10 mouse cellular contexts compared by ENCODE assay signal in the genomic region with DNA sequence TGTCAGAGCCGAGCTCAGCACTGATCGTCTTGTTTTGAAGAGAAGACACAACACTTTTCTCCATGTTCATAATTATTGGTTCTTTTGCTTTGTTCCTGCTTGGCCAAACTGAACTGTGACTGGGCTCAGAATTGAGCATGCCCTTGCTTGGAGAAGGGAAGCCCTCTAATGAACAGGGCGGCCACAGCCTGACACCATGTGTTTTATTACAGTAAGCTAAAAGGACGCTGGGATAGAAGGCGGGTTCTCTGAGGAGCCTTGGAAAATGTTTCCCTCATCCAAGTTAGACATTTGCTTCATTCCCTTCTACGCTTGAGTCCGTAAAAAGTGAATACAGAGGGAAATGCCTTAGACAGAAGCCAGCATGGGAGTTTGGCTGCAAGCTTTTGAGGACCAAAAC. TPM values are rescaled to one million over a fixed set of nuclear protein-coding genes. Genes with fewer than 3 reads are reported as not detected.
A peak's percentile ranks its signal among the peaks of the same experiment; 100 is the strongest.
DNase-seq lines count a peak whose midpoint lies in the region; ATAC-seq and TF ChIP-seq lines count a peak whose summit lies in the region.
"Had no signal": no experiment of that assay in that cellular context is flagged by ENCODE, and none has a peak within 500 bp of the region (broad histone marks: within the 10 kb centered on the region; RNA-seq: fewer than 3 reads in every experiment).

No protein-coding gene starts in this region.

- no peak overlapping the region for H3K4me2 ChIP-seq in intestine, postnatal 0 days (replicated peaks; ENCODE audit: low read depth)

- no peak for ATAC-seq in intestine, postnatal 0 days

- no peaks in the 10 kb centered on the region for H3K27me3 ChIP-seq in intestine, postnatal 0 days (replicated peaks; ENCODE audit: control insufficient read depth, insufficient read depth, low read length)

- no peaks in the 10 kb centered on the region for H3K9me3 ChIP-seq in intestine, postnatal 0 days (ENCODE audit: control insufficient read depth)

- no peak overlapping the region for H3K4me3 ChIP-seq in left cerebral cortex, adult 2 months
- no peak overlapping the region for H3K4me3 ChIP-seq in intestine, postnatal 0 days (ENCODE audit: low read depth, low read length)

- no peak for DNase-seq in left cerebral cortex, adult 2 months (ENCODE audit: extremely low spot score in 1 of 2, low spot score in 2 of 2)
- DNase-seq in left cerebral cortex, postnatal 25 days (ENCODE audit: low spot score in 2 of 2), result no peak
- DNase-seq in gastrocnemius, postnatal 25 days, result peak; percentile 49
- DNase-seq in lung, postnatal 14 days, result peak; percentile 23
- DNase-seq in T-cell, adult 2 months (ENCODE audit: low spot score), result no peak
- DNase-seq in B cell, adult 2 months, result no peak
- no peak for DNase-seq in left cerebral cortex, postnatal 36 days (ENCODE audit: low spot score in 2 of 2)
- DNase-seq: embryo, embryonic 11 days had no signal

- no peak for TF ChIP-seq CTCF in left cerebral cortex, adult 2 months (IDR thresholded peaks at IDR 0.05)
- TF ChIP-seq CTCF in intestine, postnatal 0 days (IDR thresholded peaks at IDR 0.05; ENCODE audit: low read depth), result no peak

- H3K4me1 ChIP-seq in intestine, postnatal 0 days (replicated peaks; ENCODE audit: control insufficient read depth, insufficient read depth, low read length), result 0 out of 2 replicates have a peak, but pooled peaks cover 3% of the 10 kb centered on the region

- WGBS in intestine, postnatal 0 days, result 65% methylated on average over 7 of the region's 7 CpGs

- no peak overlapping the region for H3K9ac ChIP-seq in intestine, postnatal 0 days (ENCODE audit: low read depth, low read length)

- peaks cover 4% of the 10 kb centered on the region; the same call in 1 of the 2 replicates for H3K36me3 ChIP-seq in intestine, postnatal 0 days (ENCODE audit: control insufficient read depth, insufficient read depth)

- intact Hi-C loops in left cerebral cortex, adult 2 months (cut with DNase I), result no loop called here
- intact Hi-C loops in left cerebral cortex, postnatal 25 days (cut with DNase I), result no loop called here
- intact Hi-C loops in left cerebral cortex, postnatal 36 days (cut with DNase I), result no loop called here

- peak overlapping the region; percentile 67 for H3K27ac ChIP-seq in left cerebral cortex, adult 2 months
- peak overlapping the region; percentile 62 for H3K27ac ChIP-seq in intestine, postnatal 0 days (ENCODE audit: low read depth, low read length)

RNA-seq across cellular contexts. Expression of gene Ppp1r2, which starts 1.9 kb away (rescaled TPM):
- 100 to 1,000 TPM in 1 of 2 experiments, 10 to 100 TPM in 1; 92.8 to 107 TPM for total RNA-seq in left cerebral cortex, adult 2 months (2021)
- 100 to 1,000 TPM in 1 of 2 experiments, 10 to 100 TPM in 1; 95.9 to 112 TPM for total RNA-seq in left cerebral cortex, postnatal 25 days (2021)
- total RNA-seq in gastrocnemius, postnatal 25 days (2021), result 10 to 100 TPM; 67.7 to 74.0 TPM
- 80.4 and 85.1 TPM in 2 replicates for polyA plus RNA-seq in intestine, postnatal 0 days (2015; fragmentation: Nextera tagmentation; extraction: Ambion mirVana)
- total RNA-seq in left cerebral cortex, postnatal 36 days (2021), result 100 to 1,000 TPM in 1 of 2 experiments, 10 to 100 TPM in 1; 84.3 to 122 TPM

RNA-seq across cellular contexts. Expression of gene Apod, which starts 37.6 kb away (rescaled TPM):
- total RNA-seq in left cerebral cortex, adult 2 months (2021), result 100 to 1,000 TPM; 125 to 160 TPM
- 100 to 1,000 TPM; 136 to 141 TPM for total RNA-seq in left cerebral cortex, postnatal 25 days (2021)
- 10 to 100 TPM; 22.1 to 22.6 TPM for total RNA-seq in gastrocnemius, postnatal 25 days (2021)
- polyA plus RNA-seq in intestine, postnatal 0 days (2015; fragmentation: Nextera tagmentation; extraction: Ambion mirVana), result 0.50 and 0.77 TPM in 2 replicates
- 100 to 1,000 TPM; 143 to 155 TPM for total RNA-seq in left cerebral cortex, postnatal 36 days (2021)
- total RNA-seq: MEL had no signal

Comparison
In these comparisons a context has a peak if more than half of its experiments do, and no peak if none do; other contexts are left out.
1. DNase-seq: peak in gastrocnemius, postnatal 25 days (single experiment) and lung, postnatal 14 days (single experiment); none in left cerebral cortex, adult 2 months (0 of 2), left cerebral cortex, postnatal 25 days (0 of 2), T-cell, adult 2 months (single experiment), B cell, adult 2 months (0 of 2) and left cerebral cortex, postnatal 36 days (0 of 2).
2. RNA of gene Apod, which starts 37.6 kb away (total RNA-seq): 125 to 160 TPM in left cerebral cortex, adult 2 months, 143 to 155 TPM in left cerebral cortex, postnatal 36 days and 136 to 141 TPM in left cerebral cortex, postnatal 25 days; 22.1 to 22.6 TPM in gastrocnemius, postnatal 25 days; every median in the first group is over 4 times any median in the second.